Mouse (Mus musculus) testis, adult 2 months (tissue): ENCODE results near the gene Rgs12. TPM values are rescaled to one million over a fixed set of nuclear protein-coding genes. Genes with fewer than 3 reads are reported as not detected.

Experiments used
- H3K27ac ChIP-seq: fragments of 200-500 bp; 2 replicates; pipeline ENCODE4 v1.5.1; 2012; ENCODE audit warnings: low read depth, low read length; ENCODE audit not compliant: control insufficient read depth, insufficient read depth
- H3K27me3 ChIP-seq: fragments of 200-500 bp; 2 replicates; pipeline ENCODE4 v1.6.1; 2012; ENCODE audit warnings: mild to moderate bottlenecking, low read length, moderate library complexity; ENCODE audit not compliant: control insufficient read depth, insufficient read depth
- H3K36me3 ChIP-seq: fragments of 200-500 bp; 2 replicates; pipeline ENCODE4 v1.6.1; 2012; ENCODE audit warnings: mild to moderate bottlenecking, low read length; ENCODE audit not compliant: control insufficient read depth, insufficient read depth
- H3K4me1 ChIP-seq: fragments of 200-500 bp; 2 replicates; pipeline ENCODE4 v1.6.1; 2012; ENCODE audit warnings: low read length; ENCODE audit not compliant: control insufficient read depth, insufficient read depth
- H3K4me3 ChIP-seq: fragments of 200-500 bp; 2 replicates; pipeline ENCODE4 v1.5.1; 2012; ENCODE audit warnings: low read depth, mild to moderate bottlenecking, low read length, moderate library complexity, mixed read lengths; ENCODE audit not compliant: control insufficient read depth
- CTCF ChIP-seq: fragments of 200-500 bp; IDR thresholded peaks from 2 replicates; pipeline ENCODE4 v1.5.1; 2012; ENCODE audit warnings: low read depth, mild to moderate bottlenecking, inconsistent platforms, low read length, moderate library complexity; ENCODE audit not compliant: control insufficient read depth, insufficient read depth, insufficient replicate concordance
- POLR2A ChIP-seq: fragments of 200-500 bp; IDR thresholded peaks from 2 replicates; pipeline ENCODE4 v1.6.1; 2012; ENCODE audit warnings: low read depth, mild to moderate bottlenecking, inconsistent platforms, low read length, moderate library complexity; ENCODE audit not compliant: control insufficient read depth
- polyA plus RNA-seq: library from polyadenylated mRNA; depleted of rRNA; stranded (reverse); fragments of >200 nt; gene quantifications from 2 replicates; pipeline ENCODE4 v1.2.3, GENCODE M21; 2012

The Rgs12 gene
- polyA plus RNA-seq, 1 experiment = 35.2 TPM

DNA sequence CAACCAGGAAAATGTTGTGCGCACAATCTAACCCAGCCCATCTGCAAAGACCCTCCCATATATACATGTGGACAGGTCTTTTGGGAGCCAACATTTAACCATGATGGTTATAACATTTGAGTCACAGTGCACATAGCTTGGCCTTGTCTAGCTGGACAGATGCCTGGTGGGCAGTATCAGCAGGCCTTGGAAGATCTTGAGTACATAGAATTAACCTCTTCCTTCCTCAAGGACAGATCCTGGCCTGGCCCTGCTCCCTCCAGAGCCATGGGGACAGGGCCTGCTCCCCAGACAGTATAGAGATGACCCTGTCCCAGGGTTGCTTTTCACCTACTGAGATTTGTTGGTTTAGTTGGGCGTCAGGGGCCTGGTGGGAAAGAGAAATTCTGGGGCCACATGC, 120.6 kb downstream of the Rgs12 start:
- no peak overlapping the region for H3K27ac ChIP-seq

DNA sequence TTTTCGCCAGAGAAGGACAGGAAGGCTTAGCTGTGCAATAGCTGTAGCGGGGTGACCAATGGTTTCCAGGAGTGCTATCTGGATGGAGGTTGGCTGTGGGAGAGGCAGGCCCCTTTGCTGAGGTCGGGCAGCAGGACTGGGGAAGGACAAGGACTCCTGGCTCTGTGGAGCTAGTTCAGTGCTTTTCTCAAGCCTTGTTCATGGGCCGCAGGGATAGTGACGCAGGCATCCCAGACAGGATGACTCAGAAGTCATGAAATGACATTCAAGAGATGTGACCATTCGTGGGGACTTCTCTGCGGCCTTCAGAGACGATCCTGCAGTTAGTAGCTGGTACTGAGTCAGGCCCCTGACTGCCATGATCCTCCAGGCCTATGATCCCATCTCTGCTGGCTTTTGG, 121.1 kb downstream of the Rgs12 start:
- no peaks in the 10 kb centered on the region for H3K36me3 ChIP-seq
- H3K4me1 ChIP-seq = no peaks in the 10 kb centered on the region; the same call in 1 of the 2 replicates
- H3K27ac ChIP-seq = no peak overlapping the region; the same call in 1 of the 2 replicates
- no peaks in the 10 kb centered on the region for H3K27me3 ChIP-seq
- TF ChIP-seq CTCF (no peak), POLR2A (no peak)
- H3K4me3 ChIP-seq = no peak overlapping the region

More for the DNA sequence above, 120.6 kb downstream of the Rgs12 start:
- Histone ChIP-seq H3K4me1 (no peaks in the 10 kb centered on the region; the same call in 1 of the 2 replicates), H3K4me3 (no peak overlapping the region), H3K27me3 (no peaks in the 10 kb centered on the region), H3K36me3 (no peaks in the 10 kb centered on the region)
- TF ChIP-seq CTCF (no peak), POLR2A (no peak)

DNA sequence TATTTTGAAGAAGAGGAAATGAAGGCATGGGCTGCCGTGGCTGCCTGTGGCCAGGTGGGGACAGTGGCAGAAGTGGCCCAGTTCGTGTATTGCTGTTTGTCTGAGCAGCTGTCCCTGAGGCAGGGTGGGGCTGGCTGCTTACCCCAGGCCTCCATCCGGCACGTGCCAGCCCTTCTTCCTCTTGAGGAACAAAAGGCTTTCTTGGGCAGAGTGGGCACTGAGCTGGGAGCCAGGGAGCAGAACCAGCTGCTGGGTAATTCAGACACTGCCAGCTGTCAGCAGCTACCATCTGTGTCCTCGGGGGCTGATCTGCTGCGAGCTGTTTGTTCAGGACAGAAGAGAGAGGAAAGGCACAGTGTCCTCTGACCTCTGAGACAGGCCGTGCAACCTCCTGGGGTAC, 121.7 kb downstream of the Rgs12 start:
- Histone ChIP-seq H3K4me3 (no peak overlapping the region), H3K36me3 (no peaks in the 10 kb centered on the region), H3K4me1 (no peaks in the 10 kb centered on the region; the same call in 1 of the 2 replicates), H3K27ac (no peak overlapping the region), H3K27me3 (no peaks in the 10 kb centered on the region)
- no peak for TF ChIP-seq POLR2A
- no peak for TF ChIP-seq CTCF

DNA sequence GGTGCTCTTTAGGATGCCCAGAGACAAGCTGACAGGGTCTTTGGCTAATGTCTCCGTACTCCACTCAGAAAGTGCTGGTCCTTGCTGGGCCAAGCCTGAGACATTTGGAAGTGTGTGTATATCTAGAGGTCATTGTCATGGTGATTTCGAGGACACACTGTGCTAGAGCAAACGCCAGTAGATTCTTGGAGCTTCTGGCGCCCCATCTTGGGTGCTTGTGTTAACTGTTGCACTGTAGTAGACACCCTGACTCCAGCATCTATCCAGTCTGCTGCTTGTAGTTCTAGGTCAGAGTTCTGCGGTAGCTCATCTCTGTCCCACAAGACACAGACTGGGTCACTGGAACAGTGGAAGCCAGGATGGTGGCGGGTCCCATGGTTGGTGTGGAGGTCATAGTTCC, 122.6 kb downstream of the Rgs12 start:
- Histone ChIP-seq H3K36me3 (no peaks in the 10 kb centered on the region), H3K4me1 (no peaks in the 10 kb centered on the region; the same call in 1 of the 2 replicates), H3K4me3 (no peak overlapping the region), H3K27me3 (no peaks in the 10 kb centered on the region), H3K27ac (no peak overlapping the region)
- TF ChIP-seq CTCF = no peak
- no peak for TF ChIP-seq POLR2A

DNA sequence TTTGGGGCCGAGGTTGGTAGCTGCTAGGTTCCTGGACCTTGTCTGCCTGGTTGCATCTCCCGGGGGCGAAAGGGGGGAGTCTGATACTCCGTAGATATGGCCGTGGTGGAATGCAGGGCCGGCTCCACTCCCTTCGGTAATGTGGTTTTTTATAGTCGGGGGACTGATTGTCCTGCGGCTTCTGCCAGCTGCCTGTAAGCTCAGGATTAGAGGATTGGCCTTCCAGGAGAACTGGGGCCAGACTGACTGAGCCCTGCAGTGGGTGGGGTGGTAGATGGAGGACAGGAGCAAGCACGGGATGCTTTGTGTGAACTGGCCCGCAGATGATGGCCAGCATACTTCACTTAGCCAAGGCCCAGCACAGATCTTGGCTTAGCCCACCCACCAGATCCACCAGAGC, 124.0 kb downstream of the Rgs12 start:
- Histone ChIP-seq H3K4me1 (no peaks in the 10 kb centered on the region; the same call in 1 of the 2 replicates), H3K27ac (no peak overlapping the region), H3K27me3 (no peaks in the 10 kb centered on the region), H3K36me3 (no peaks in the 10 kb centered on the region), H3K4me3 (no peak overlapping the region)
- no peak for TF ChIP-seq CTCF

DNA sequence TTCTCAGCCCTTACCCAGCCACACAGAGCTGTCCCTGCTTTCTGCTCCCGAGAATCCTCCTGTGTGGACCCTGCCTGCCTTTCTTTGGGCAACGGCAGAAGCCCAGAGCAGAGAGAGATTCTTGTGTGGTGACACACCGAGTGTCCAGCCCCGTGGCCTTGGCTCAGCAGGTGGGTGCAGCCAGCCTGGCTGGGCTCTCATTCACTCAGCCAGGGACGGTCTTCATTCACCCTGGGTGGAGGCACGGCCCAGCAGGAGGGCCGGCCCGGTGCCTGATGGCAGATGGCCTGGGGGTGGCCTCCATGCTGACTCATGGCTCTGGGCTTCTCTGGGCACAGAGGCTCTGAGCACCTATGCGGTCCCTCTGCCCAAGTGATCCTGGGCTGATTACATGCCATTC, 124.7 kb downstream of the Rgs12 start:
- no peaks in the 10 kb centered on the region; the same call in 1 of the 2 replicates for H3K4me1 ChIP-seq
- H3K27me3 ChIP-seq = no peaks in the 10 kb centered on the region
- H3K27ac ChIP-seq = no peak overlapping the region
- TF ChIP-seq CTCF = no peak
- TF ChIP-seq POLR2A = no peak
- no peak overlapping the region for H3K4me3 ChIP-seq
- H3K36me3 ChIP-seq = no peaks in the 10 kb centered on the region

DNA sequence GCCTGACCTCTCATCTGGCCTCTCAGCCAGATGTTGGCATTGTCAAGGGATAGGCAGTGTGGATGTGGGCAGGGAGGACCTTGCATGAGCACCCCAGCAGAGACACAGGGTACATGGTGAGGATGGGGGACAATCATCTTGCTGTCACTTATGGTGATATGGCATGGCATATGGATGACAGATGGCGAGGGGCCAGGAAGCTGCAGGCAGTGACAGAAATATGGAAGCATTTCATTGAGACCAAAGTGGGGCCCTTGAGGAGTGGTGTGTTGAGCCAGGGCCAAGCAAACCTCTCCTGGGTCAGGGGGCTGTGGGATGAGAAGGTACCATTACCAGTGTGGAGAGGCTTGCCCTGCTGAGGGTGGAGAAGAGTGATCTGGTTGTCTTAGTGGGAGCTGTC, 127.1 kb downstream of the Rgs12 start:
- no peak overlapping the region for H3K27ac ChIP-seq
- TF ChIP-seq POLR2A (no peak), CTCF (no peak)
- no peaks in the 10 kb centered on the region; the same call in 1 of the 2 replicates for H3K4me1 ChIP-seq
- no peak overlapping the region for H3K4me3 ChIP-seq
- no peaks in the 10 kb centered on the region for H3K36me3 ChIP-seq
- no peaks in the 10 kb centered on the region for H3K27me3 ChIP-seq

DNA sequence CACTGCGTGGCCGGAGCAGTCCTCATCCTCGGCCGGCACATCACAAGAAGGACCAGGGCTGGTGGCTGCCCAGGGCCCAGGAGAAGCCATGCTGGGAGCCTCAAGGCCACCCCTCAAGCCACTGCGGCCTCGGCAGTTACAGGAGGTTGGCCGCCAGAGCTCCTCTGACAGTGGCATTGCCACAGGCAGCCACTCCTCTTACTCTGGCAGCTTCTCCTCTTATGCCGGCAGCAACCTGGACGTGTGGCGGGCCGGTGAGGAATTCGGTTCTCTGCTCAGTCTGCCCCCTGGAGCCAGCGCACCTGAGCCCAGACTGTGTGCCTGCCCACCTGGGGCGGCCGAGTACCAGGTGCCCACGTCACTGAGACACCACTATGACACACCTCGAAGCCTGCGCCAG, 129.9 kb downstream of the Rgs12 start:
- Histone ChIP-seq H3K36me3 (no peaks in the 10 kb centered on the region), H3K4me1 (no peaks in the 10 kb centered on the region), H3K27me3 (no peaks in the 10 kb centered on the region), H3K27ac (no peak overlapping the region), H3K4me3 (no peak overlapping the region)
- TF ChIP-seq CTCF (no peak), POLR2A (no peak)
